Mouse (Mus musculus) CH12.LX (cell line): ENCODE data around the gene Tcp11l2.

Source experiments
- E2F4 ChIP-seq: IDR thresholded peaks from 2 replicates; pipeline ENCODE4 v1.6.1; 2011; ENCODE audit warnings: low read depth, low read length, improper control_type of control experiment; ENCODE audit not compliant: insufficient replicate concordance
- POLR2A ChIP-seq: IDR thresholded peaks from 2 replicates; pipeline ENCODE4 v1.6.1; 2011; ENCODE audit warnings: low read depth, mild to moderate bottlenecking, improper control_type of control experiment, low read length
- SMC3 ChIP-seq: IDR thresholded peaks from 2 replicates; pipeline ENCODE4 v1.6.1; 2011; ENCODE audit warnings: low read depth, low read length, improper control_type of control experiment

GRCm38 (mm10) chr10:84562567-84563554 lies 13.6 kb upstream of the Tcp11l2 start:
- TF ChIP-seq SMC3 (no peak; the same call in 1 of the 2 replicates), POLR2A (no peak), E2F4 (no peak)
